Mouse (Mus musculus) kidney, adult 2 months (tissue): Measurements from ENCODE around the gene Kdm5b. TPM values are rescaled to one million over a fixed set of nuclear protein-coding genes. Genes with fewer than 3 reads are reported as not detected.
A peak's percentile ranks its signal among the peaks of the same experiment; 100 is the strongest.
"Not testable (repeated sequence)": the region's sequence is repeated elsewhere in the genome, so short reads cannot be mapped to it uniquely, and the experiment has no call there.

Experiments
- DNase-seq: peaks from one replicate; pipeline ENCODE4 v3.0.0; 2021
- H3K27ac ChIP-seq: fragments of 200-500 bp; 2 replicates; pipeline ENCODE4 v1.5.1; 2012; ENCODE audit warnings: low read depth, low read length, control low read depth, inconsistent platforms; ENCODE audit not compliant: insufficient read depth
- H3K27me3 ChIP-seq: fragments of 200-500 bp; replicated peaks from 2 replicates; pipeline ENCODE4 v1.6.1; 2012; ENCODE audit warnings: mild to moderate bottlenecking, moderate library complexity, low read length, inconsistent platforms; ENCODE audit not compliant: control insufficient read depth, insufficient read depth
- H3K36me3 ChIP-seq: fragments of 200-500 bp; 2 replicates; pipeline ENCODE4 v1.6.1; 2012; ENCODE audit warnings: mild to moderate bottlenecking, moderate library complexity, low read length, inconsistent platforms; ENCODE audit not compliant: control insufficient read depth, insufficient read depth
- H3K4me1 ChIP-seq: fragments of 200-500 bp; 2 replicates; pipeline ENCODE4 v1.6.1; 2011; ENCODE audit warnings: low read length; ENCODE audit not compliant: control insufficient read depth, insufficient read depth
- H3K4me3 ChIP-seq: fragments of 200-500 bp; 2 replicates; pipeline ENCODE4 v1.5.1; 2011; ENCODE audit warnings: mild to moderate bottlenecking, low read depth, low read length, control low read depth; ENCODE audit not compliant: insufficient read depth
- CTCF ChIP-seq: fragments of 200-500 bp; conservative IDR thresholded peaks from 2 replicates; pipeline ENCODE4 v1.5.1; 2011; ENCODE audit warnings: low read depth, mild to moderate bottlenecking, control low read depth, low read length, moderate library complexity, mixed read lengths; ENCODE audit not compliant: insufficient read depth, insufficient read length
- POLR2A ChIP-seq: fragments of 200-500 bp; IDR thresholded peaks from one replicate; pipeline ENCODE4 v1.6.1; 2011; ENCODE audit warnings: low read depth, low read length, control low read depth
- WGBS: fragments of 180-500 bp; shearing (Covaris S2); methylation state at CpG from one replicate; pipeline ENCODE4 v1.1.7; 2018; 5-methylcytosine and 5-hydroxymethylcytosine counted together
- polyA plus RNA-seq: library from polyadenylated mRNA; depleted of rRNA; stranded (reverse); fragments of >200 nt; gene quantifications from 2 replicates; pipeline ENCODE4 v1.2.3, GENCODE M21; 2012

Gene Kdm5b
- polyA plus RNA-seq, 1 experiment, result 6.1 TPM

GRCm38 (mm10) chr1:134518677-134519076 lies 41.3 kb upstream of the Kdm5b start:
- H3K36me3 ChIP-seq, result no peaks in the 10 kb centered on the region
- no peaks in the 10 kb centered on the region for H3K27me3 ChIP-seq
- peak; percentile 94 for DNase-seq
- WGBS, result 3% methylated on average over 7 of the region's 7 CpGs
- H3K4me1 ChIP-seq, result no peaks in the 10 kb centered on the region
- TF ChIP-seq POLR2A, result no peak
- TF ChIP-seq CTCF, result peak; percentile 95
- H3K27ac ChIP-seq, result no peak overlapping the region
- H3K4me3 ChIP-seq, result no peak overlapping the region

- not testable (repeated sequence) for DNase-seq, H3K36me3 ChIP-seq, H3K4me3 ChIP-seq, H3K4me1 ChIP-seq, H3K27me3 ChIP-seq, H3K27ac ChIP-seq
- WGBS, result 88% methylated on average over 5 of the region's 5 CpGs
Measured at GRCm38 (mm10) chr1:134519201-134519600, 40.8 kb upstream of the Kdm5b start.

- no peak for DNase-seq
- H3K27ac ChIP-seq, result no peak overlapping the region
- TF ChIP-seq POLR2A, result no peak
- TF ChIP-seq CTCF, result no peak
- no peaks in the 10 kb centered on the region for H3K27me3 ChIP-seq
- H3K4me3 ChIP-seq, result no peak overlapping the region
- WGBS, result 79% methylated on average over 8 of the region's 8 CpGs
- no peaks in the 10 kb centered on the region for H3K4me1 ChIP-seq
- H3K36me3 ChIP-seq, result no peaks in the 10 kb centered on the region
Measured at GRCm38 (mm10) chr1:134520001-134520721, 39.8 kb upstream of the Kdm5b start.

- Histone ChIP-seq H3K4me1 (no peaks in the 10 kb centered on the region), H3K4me3 (no peak overlapping the region), H3K36me3 (no peaks in the 10 kb centered on the region), H3K27me3 (no peaks in the 10 kb centered on the region), H3K27ac (no peak overlapping the region)
- no peak for DNase-seq
- TF ChIP-seq POLR2A (no peak), CTCF (no peak)
- 87% methylated on average over 7 of the region's 7 CpGs for WGBS
Measured at GRCm38 (mm10) chr1:134521163-134521562, 38.8 kb upstream of the Kdm5b start.

- TF ChIP-seq CTCF, result no peak
- no peak for DNase-seq
- H3K36me3 ChIP-seq, result no peaks in the 10 kb centered on the region
- no peaks in the 10 kb centered on the region for H3K4me1 ChIP-seq
- no peak overlapping the region for H3K27ac ChIP-seq
- WGBS, result 59% methylated on average over 2 of the region's 2 CpGs
- H3K4me3 ChIP-seq, result no peak overlapping the region
- H3K27me3 ChIP-seq, result no peaks in the 10 kb centered on the region
Measured at GRCm38 (mm10) chr1:134522325-134522724, 37.6 kb upstream of the Kdm5b start.

- DNase-seq, result peak; percentile 17
- TF ChIP-seq POLR2A, result no peak
- TF ChIP-seq CTCF, result peak; percentile 45
- H3K4me3 ChIP-seq, result no peak overlapping the region
- H3K4me1 ChIP-seq, result no peaks in the 10 kb centered on the region
- H3K36me3 ChIP-seq, result no peaks in the 10 kb centered on the region
- WGBS, result 72% methylated on average over 5 of the region's 5 CpGs
- H3K27ac ChIP-seq, result no peak overlapping the region
- H3K27me3 ChIP-seq, result no peaks in the 10 kb centered on the region
Measured at GRCm38 (mm10) chr1:134524424-134524823, 35.5 kb upstream of the Kdm5b start.

GRCm38 (mm10) chr1:134525015-134525414 lies 35.0 kb upstream of the Kdm5b start:
- 86% methylated on average over 1 of the region's 1 CpGs for WGBS
- H3K27ac ChIP-seq, result no peak overlapping the region
- no peak for TF ChIP-seq CTCF
- TF ChIP-seq POLR2A, result no peak
- H3K36me3 ChIP-seq, result no peaks in the 10 kb centered on the region
- no peak overlapping the region for H3K4me3 ChIP-seq
- no peaks in the 10 kb centered on the region for H3K27me3 ChIP-seq
- DNase-seq, result no peak
- H3K4me1 ChIP-seq, result no peaks in the 10 kb centered on the region

- no peak for DNase-seq
- Histone ChIP-seq H3K27me3 (no peaks in the 10 kb centered on the region), H3K4me1 (no peaks in the 10 kb centered on the region), H3K4me3 (no peak overlapping the region), H3K36me3 (no peaks in the 10 kb centered on the region), H3K27ac (no peak overlapping the region)
- 80% methylated on average over 6 of the region's 6 CpGs for WGBS
- TF ChIP-seq CTCF (no peak), POLR2A (no peak)
Measured at GRCm38 (mm10) chr1:134526752-134527151, 33.2 kb upstream of the Kdm5b start.
